Mouse (Mus musculus) forebrain, embryonic 15.5 days (tissue): ENCODE measurements around the gene Tent2. TPM values are rescaled to one million over a fixed set of nuclear protein-coding genes. Genes with fewer than 3 reads are reported as not detected.
"Not testable (repeated sequence)": the region's sequence is repeated elsewhere in the genome, so short reads cannot be mapped to it uniquely, and the experiment has no call there.

Experiments used
- ATAC-seq: fragments of 200-750 bp; cut with Nextera tagmentation; replicated peaks from 2 replicates; pipeline ENCODE4 v1.8.0; 2017; ENCODE audit warnings: mild to moderate bottlenecking, moderate TSS enrichment, moderate library complexity
- H3K27ac ChIP-seq: fragments of 300-500 bp; sonication (generic); replicated peaks from 2 replicates; pipeline ENCODE4 v1.5.1; 2015; ENCODE audit warnings: mild to moderate bottlenecking, inconsistent platforms
- H3K27me3 ChIP-seq: fragments of 300-500 bp; sonication (generic); 2 replicates; pipeline ENCODE4 v1.6.1; 2015; ENCODE audit warnings: inconsistent platforms
- H3K36me3 ChIP-seq: fragments of 300-500 bp; sonication (generic); 2 replicates; pipeline ENCODE4 v1.6.1; 2015; ENCODE audit warnings: mild to moderate bottlenecking, inconsistent platforms
- H3K4me1 ChIP-seq: fragments of 300-500 bp; sonication (generic); 2 replicates; pipeline ENCODE4 v1.6.1; 2015; ENCODE audit warnings: inconsistent platforms
- H3K4me2 ChIP-seq: fragments of 300-500 bp; sonication (generic); replicated peaks from 2 replicates; pipeline ENCODE4 v1.6.1; 2015; ENCODE audit warnings: mild to moderate bottlenecking, inconsistent platforms
- H3K4me3 ChIP-seq: fragments of 300-500 bp; sonication (generic); 2 replicates; pipeline ENCODE4 v1.5.1; 2015; ENCODE audit warnings: mild to moderate bottlenecking, inconsistent platforms
- H3K9ac ChIP-seq: fragments of 300-500 bp; sonication (generic); replicated peaks from 2 replicates; pipeline ENCODE4 v1.6.1; 2015; ENCODE audit warnings: mild to moderate bottlenecking, inconsistent platforms
- H3K9me3 ChIP-seq: fragments of 300-500 bp; sonication (generic); 2 replicates; pipeline ENCODE4 v1.6.1; 2016; ENCODE audit warnings: inconsistent platforms
- WGBS: fragments of 180-500 bp; shearing (Covaris S2); methylation state at CpG from one replicate; pipeline ENCODE4 v1.1.7; 2015; ENCODE audit warnings: mixed read lengths; 5-methylcytosine and 5-hydroxymethylcytosine counted together
- polyA plus RNA-seq: library from polyadenylated mRNA; unstranded; fragments of >200 nt; fragmentation: Nextera tagmentation; extraction: Ambion mirVana; gene quantifications from 2 replicates; pipeline ENCODE4 v1.2.1, GENCODE M21; 2015

The Tent2 gene
- polyA plus RNA-seq, 1 experiment from 2014 or later = 45.9 TPM

- WGBS = 93% methylated on average over 5 of the region's 5 CpGs
- not testable (repeated sequence) for ATAC-seq
- H3K36me3 ChIP-seq = peaks cover 11% of the 10 kb centered on the region; the same call in 1 of the 2 replicates
These were observed 4.4 kb downstream of the Tent2 start for GRCm38 (mm10) chr13:93187792-93188191.

GRCm38 (mm10) chr13:93180351-93180750, 11.8 kb downstream of the Tent2 start:
- H3K4me1 ChIP-seq = peaks cover 4% of the 10 kb centered on the region; the same call in 1 of the 2 replicates
- H3K36me3 ChIP-seq = peaks cover 25% of the 10 kb centered on the region; the same call in 1 of the 2 replicates
- no peak overlapping the region for H3K4me3 ChIP-seq
- no peak overlapping the region for H3K27ac ChIP-seq
- no peak overlapping the region for H3K9ac ChIP-seq
- H3K27me3 ChIP-seq = no peaks in the 10 kb centered on the region
- H3K9me3 ChIP-seq = no peaks in the 10 kb centered on the region
- WGBS = 94% methylated on average over 1 of the region's 1 CpGs
- ATAC-seq = no peak
- H3K4me2 ChIP-seq = no peak overlapping the region

More at GRCm38 (mm10) chr13:93187792-93188191, 4.4 kb downstream of the Tent2 start:
- not testable (repeated sequence) for H3K27ac ChIP-seq, H3K9me3 ChIP-seq, H3K9ac ChIP-seq, H3K27me3 ChIP-seq, H3K4me3 ChIP-seq, H3K4me2 ChIP-seq
- H3K4me1 ChIP-seq = peaks cover 21% of the 10 kb centered on the region

- 83% methylated on average over 2 of the region's 2 CpGs for WGBS
- H3K36me3 ChIP-seq = peaks cover 29% of the 10 kb centered on the region; the same call in 1 of the 2 replicates
- H3K27ac ChIP-seq = no peak overlapping the region
- no peak overlapping the region for H3K4me2 ChIP-seq
- no peak for ATAC-seq
- H3K4me3 ChIP-seq = no peak overlapping the region
- H3K9ac ChIP-seq = no peak overlapping the region
- H3K9me3 ChIP-seq = no peaks in the 10 kb centered on the region
- H3K27me3 ChIP-seq = no peaks in the 10 kb centered on the region
- peaks cover 4% of the 10 kb centered on the region; the same call in 1 of the 2 replicates for H3K4me1 ChIP-seq
These were observed 12.7 kb downstream of the Tent2 start for GRCm38 (mm10) chr13:93179522-93179921.

- Histone ChIP-seq H3K9ac (no peak overlapping the region), H3K36me3 (peaks cover 25% of the 10 kb centered on the region), H3K27ac (no peak overlapping the region), H3K27me3 (no peaks in the 10 kb centered on the region), H3K4me3 (no peak overlapping the region), H3K4me2 (no peak overlapping the region), H3K4me1 (peaks cover 4% of the 10 kb centered on the region; the same call in 1 of the 2 replicates), H3K9me3 (no peaks in the 10 kb centered on the region)
- no peak for ATAC-seq
These were observed 14.6 kb downstream of the Tent2 start for GRCm38 (mm10) chr13:93177571-93177970.

GRCm38 (mm10) chr13:93163303-93163702, 28.9 kb downstream of the Tent2 start:
- no peaks in the 10 kb centered on the region for H3K9me3 ChIP-seq
- 94% methylated on average over 4 of the region's 4 CpGs for WGBS
- ATAC-seq = no peak
- H3K4me1 ChIP-seq = no peaks in the 10 kb centered on the region
- H3K27me3 ChIP-seq = no peaks in the 10 kb centered on the region
- H3K36me3 ChIP-seq = peaks cover 22% of the 10 kb centered on the region
- H3K4me2 ChIP-seq = no peak overlapping the region
- no peak overlapping the region for H3K4me3 ChIP-seq
- H3K9ac ChIP-seq = no peak overlapping the region
- H3K27ac ChIP-seq = no peak overlapping the region

- peaks cover 17% of the 10 kb centered on the region for H3K36me3 ChIP-seq
- H3K9ac ChIP-seq = no peak overlapping the region
- no peaks in the 10 kb centered on the region for H3K4me1 ChIP-seq
- H3K4me2 ChIP-seq = no peak overlapping the region
- no peak overlapping the region for H3K4me3 ChIP-seq
- no peaks in the 10 kb centered on the region for H3K27me3 ChIP-seq
- no peaks in the 10 kb centered on the region for H3K9me3 ChIP-seq
- H3K27ac ChIP-seq = no peak overlapping the region
- ATAC-seq = no peak
These were observed 29.7 kb downstream of the Tent2 start for GRCm38 (mm10) chr13:93162456-93162855.

- Histone ChIP-seq H3K27me3 (no peaks in the 10 kb centered on the region), H3K4me3 (no peak overlapping the region), H3K9ac (no peak overlapping the region), H3K27ac (no peak overlapping the region), H3K4me2 (no peak overlapping the region), H3K36me3 (peaks cover 10% of the 10 kb centered on the region), H3K9me3 (no peaks in the 10 kb centered on the region), H3K4me1 (no peaks in the 10 kb centered on the region)
- 95% methylated on average over 6 of the region's 6 CpGs for WGBS
- ATAC-seq = no peak
These were observed 33.9 kb downstream of the Tent2 start for GRCm38 (mm10) chr13:93158261-93158660.

GRCm38 (mm10) chr13:93153280-93153679, 38.9 kb downstream of the Tent2 start:
- no peaks in the 10 kb centered on the region for H3K4me1 ChIP-seq
- H3K9ac ChIP-seq = no peak overlapping the region
- no peaks in the 10 kb centered on the region for H3K9me3 ChIP-seq
- no peak overlapping the region for H3K27ac ChIP-seq
- no peak overlapping the region for H3K4me2 ChIP-seq
- H3K4me3 ChIP-seq = no peak overlapping the region
- H3K36me3 ChIP-seq = peaks cover 17% of the 10 kb centered on the region
- ATAC-seq = no peak
- 96% methylated on average over 1 of the region's 1 CpGs for WGBS
- H3K27me3 ChIP-seq = no peaks in the 10 kb centered on the region

- 2% methylated on average over 41 of the region's 45 CpGs for WGBS
- Histone ChIP-seq H3K4me2 (peak within 1 kb of the TSS; percentile 95), H3K4me1 (peaks cover 16% of the 10 kb centered on the region), H3K27ac (peak within 1 kb of the TSS; percentile 12; the same call in 1 of the 2 replicates), H3K27me3 (no peaks in the 10 kb centered on the region), H3K9ac (peak within 1 kb of the TSS; percentile 50), H3K4me3 (peak within 1 kb of the TSS; percentile 48), H3K9me3 (no peaks in the 10 kb centered on the region), H3K36me3 (peaks cover 8% of the 10 kb centered on the region)
- ATAC-seq = peak; percentile 86
These were observed 47.6 kb downstream of the Tent2 start, which contains the start of gene Cmya5 for GRCm38 (mm10) chr13:93144336-93145167. Gene Cmya5, minus strand, starts transcription at chr13:93144724.

- H3K36me3 ChIP-seq = peaks cover 4% of the 10 kb centered on the region; the same call in 1 of the 2 replicates
- H3K27me3 ChIP-seq = no peaks in the 10 kb centered on the region
- ATAC-seq = peak; percentile 61
- H3K4me1 ChIP-seq = peaks cover 16% of the 10 kb centered on the region
- 15% methylated on average over 11 of the region's 11 CpGs for WGBS
- H3K4me2 ChIP-seq = peak overlapping the region; percentile 95
- H3K9ac ChIP-seq = peak overlapping the region; percentile 50
- H3K4me3 ChIP-seq = peak overlapping the region; percentile 48
- H3K9me3 ChIP-seq = no peaks in the 10 kb centered on the region
- no peak overlapping the region for H3K27ac ChIP-seq
These were observed 48.3 kb downstream of the Tent2 start for GRCm38 (mm10) chr13:93143819-93144283.

- H3K27me3 ChIP-seq = no peaks in the 10 kb centered on the region
- ATAC-seq = no peak
- no peaks in the 10 kb centered on the region for H3K9me3 ChIP-seq
- H3K36me3 ChIP-seq = no peaks in the 10 kb centered on the region
- WGBS = 92% methylated on average over 6 of the region's 6 CpGs
- no peak overlapping the region for H3K27ac ChIP-seq
- H3K4me3 ChIP-seq = no peak overlapping the region
- H3K9ac ChIP-seq = no peak overlapping the region
- no peak overlapping the region for H3K4me2 ChIP-seq
- H3K4me1 ChIP-seq = peaks cover 16% of the 10 kb centered on the region
These were observed 51.0 kb downstream of the Tent2 start for GRCm38 (mm10) chr13:93141184-93141583.

GRCm38 (mm10) chr13:93138059-93138458, 54.1 kb downstream of the Tent2 start:
- H3K4me2 ChIP-seq = no peak overlapping the region
- WGBS = 56% methylated on average over 1 of the region's 1 CpGs
- no peaks in the 10 kb centered on the region for H3K9me3 ChIP-seq
- no peak overlapping the region for H3K9ac ChIP-seq
- no peaks in the 10 kb centered on the region for H3K36me3 ChIP-seq
- H3K27me3 ChIP-seq = no peaks in the 10 kb centered on the region
- no peak for ATAC-seq
- no peaks in the 10 kb centered on the region for H3K4me1 ChIP-seq
- no peak overlapping the region for H3K27ac ChIP-seq
- H3K4me3 ChIP-seq = no peak overlapping the region
